Mouse (Mus musculus) kidney, adult 18-20 months (tissue): ENCODE measurements at regions not wholly inside any gene's neighbourhood (a gene's known extent, or its start where the extent isn't known, plus 50 kb on each side); places are given as distances from the start of the nearest gene placed in this dataset.
A peak's percentile ranks its signal among the peaks of the same experiment; 100 is the strongest.

Experiments
- DNase-seq: peaks from one replicate; pipeline ENCODE4 v3.0.0; 2021

GRCm38 (mm10) chr12:86830247-86830585 is 54.4 kb downstream of the Irf2bpl start:
- DNase-seq: peak; percentile 23

GRCm38 (mm10) chr12:86829581-86830246 is 54.9 kb downstream of the Irf2bpl start:
- DNase-seq: no peak

DNA sequence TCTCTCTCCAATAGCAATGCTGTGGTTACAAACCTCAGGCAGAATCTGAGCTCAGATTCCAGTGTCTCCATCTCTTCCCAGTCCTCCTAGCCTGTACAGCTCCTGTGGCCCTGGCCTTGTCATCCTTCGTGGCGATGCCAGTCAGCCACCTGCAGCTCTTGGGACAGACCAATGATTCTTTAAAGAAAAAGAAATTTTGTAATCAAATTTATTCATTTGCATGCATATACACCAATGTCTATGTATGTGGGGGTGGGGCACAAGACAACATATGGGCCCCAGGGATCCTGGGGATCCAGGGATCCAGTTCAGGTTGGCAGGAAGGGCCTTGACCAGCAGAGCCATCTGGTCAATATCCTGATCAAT is 57.4 kb downstream of the Irf2bpl start:
- no peak for DNase-seq

- peak; percentile 29 for DNase-seq
These were observed 58.0 kb downstream of the Irf2bpl start for GRCm38 (mm10) chr12:86826420-86827240.

- DNase-seq: peak; percentile 79
These were observed 58.8 kb downstream of the Irf2bpl start for GRCm38 (mm10) chr12:86825584-86826419.

GRCm38 (mm10) chr12:86824860-86825583 is 59.6 kb downstream of the Irf2bpl start:
- peak; percentile 94 for DNase-seq

GRCm38 (mm10) chr12:86823855-86824589 is 60.6 kb downstream of the Irf2bpl start:
- peak; percentile 93 for DNase-seq

DNA sequence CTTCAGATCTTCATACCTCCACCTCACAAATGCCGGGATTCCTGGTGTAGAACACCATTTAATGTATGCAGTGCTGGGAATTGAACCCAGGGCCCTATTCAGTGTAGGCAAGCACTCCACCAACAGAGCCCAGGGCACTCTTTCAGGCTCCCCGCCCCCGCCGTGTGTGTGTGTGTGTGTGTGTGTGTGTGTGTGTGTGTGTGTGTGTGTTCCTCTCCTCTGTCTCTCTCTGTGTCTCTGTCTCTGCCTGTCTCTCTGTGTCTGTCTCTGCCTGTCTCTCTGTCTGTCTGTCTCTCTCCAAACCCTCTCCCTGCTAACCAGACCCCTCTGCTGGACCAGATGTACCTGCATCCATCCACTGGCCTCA is 61.1 kb downstream of the Irf2bpl start:
- no peak for DNase-seq

- no peak for DNase-seq
These were observed 63.4 kb downstream of the Irf2bpl start for GRCm38 (mm10) chr12:86821183-86821582.

DNA sequence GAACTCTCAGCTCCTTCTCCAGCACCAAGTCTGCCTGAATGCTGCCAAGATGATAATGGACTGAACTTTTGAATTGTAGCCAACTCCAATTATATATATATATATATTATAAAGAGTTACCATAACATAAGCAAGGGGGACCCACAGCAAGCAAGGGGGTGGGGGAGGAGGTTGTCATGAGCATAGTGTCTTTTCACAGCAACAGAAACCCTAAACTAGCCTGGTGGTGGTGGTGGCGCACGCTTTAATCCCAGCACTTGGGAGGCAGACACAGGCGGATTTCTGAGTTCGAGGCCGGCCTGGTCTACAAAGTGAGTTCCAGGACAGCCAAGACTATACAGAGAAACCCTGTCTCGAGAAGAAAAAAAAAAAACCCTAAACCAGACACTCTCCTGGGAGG is 65.0 kb downstream of the Irf2bpl start:
- DNase-seq: no peak

- DNase-seq: no peak
These were observed 65.4 kb downstream of the Irf2bpl start for GRCm38 (mm10) chr12:86819163-86819562.

- DNase-seq: no peak
These were observed 66.4 kb downstream of the Irf2bpl start for GRCm38 (mm10) chr12:86818201-86818600.

- DNase-seq: peak; percentile 82
These were observed 67.6 kb downstream of the Irf2bpl start for GRCm38 (mm10) chr12:86816702-86817610.

- no peak for DNase-seq
These were observed 68.4 kb downstream of the Irf2bpl start for GRCm38 (mm10) chr12:86816171-86816701.

DNA sequence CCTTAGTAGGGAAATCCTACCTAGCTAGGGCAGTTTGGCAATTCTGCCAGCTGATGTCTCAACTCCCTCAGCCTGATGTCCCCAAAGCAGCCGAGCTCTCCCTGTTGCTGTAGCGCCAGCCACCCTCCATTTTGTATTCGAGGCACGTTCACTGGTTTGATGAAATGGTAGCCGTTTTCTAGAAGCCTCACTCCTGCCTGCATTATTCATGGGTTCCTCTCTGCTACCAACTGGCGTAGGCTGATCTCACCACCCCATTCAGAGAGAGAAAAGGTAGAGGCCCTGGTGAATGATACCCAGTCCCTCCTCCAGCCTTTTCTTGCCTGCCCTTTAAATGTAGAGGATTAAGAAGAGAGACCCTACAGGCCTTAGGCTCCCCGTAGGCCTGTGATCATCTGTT is 69.9 kb downstream of the Irf2bpl start:
- no peak for DNase-seq
